Mouse (Mus musculus) myocyte (in vitro differentiated cells): ENCODE measurements around the gene Taar9. TPM values are rescaled to one million over a fixed set of nuclear protein-coding genes. Genes with fewer than 3 reads are reported as not detected.
"Not testable (repeated sequence)": the region's sequence is repeated elsewhere in the genome, so short reads cannot be mapped to it uniquely, and the experiment has no call there.

Experiments
- H3K27me3 ChIP-seq: one replicate; pipeline ENCODE4 v1.6.1; 2011; ENCODE audit not compliant: control insufficient read depth, insufficient read depth, insufficient read length
- H3K36me3 ChIP-seq: one replicate; pipeline ENCODE4 v1.6.1; 2011; ENCODE audit not compliant: control insufficient read depth, insufficient read depth
- H3K4me2 ChIP-seq: one replicate; pipeline ENCODE4 v1.6.1; 2011; ENCODE audit warnings: low read depth, control low read depth
- H3K4me3 ChIP-seq: one replicate; pipeline ENCODE4 v1.5.1; 2011; ENCODE audit warnings: mild to moderate bottlenecking, control low read depth, moderate library complexity
- H3K79me2 ChIP-seq: one replicate; pipeline ENCODE4 v1.6.1; 2011; ENCODE audit not compliant: control insufficient read depth, insufficient read depth
- H3ac ChIP-seq: one replicate; pipeline ENCODE4 v1.6.1; 2011; ENCODE audit not compliant: control insufficient read depth, insufficient read length
- CEBPB ChIP-seq: IDR thresholded peaks from 2 replicates; pipeline ENCODE4 v1.6.1; 2011; ENCODE audit warnings: mild to moderate bottlenecking, moderate library complexity; ENCODE audit not compliant: poor library complexity, insufficient read depth, severe bottlenecking
- E2F4 ChIP-seq: IDR thresholded peaks from one replicate; pipeline ENCODE4 v1.6.1; 2011; ENCODE audit warnings: mild to moderate bottlenecking, control low read depth, moderate library complexity; ENCODE audit not compliant: insufficient read depth
- MAX ChIP-seq: IDR thresholded peaks from one replicate; pipeline ENCODE4 v1.6.1; 2011; ENCODE audit warnings: low read depth, mild to moderate bottlenecking, control low read depth
- MYOD1 ChIP-seq, 3 experiments: IDR thresholded peaks; one replicate each; pipeline ENCODE4 v1.6.1; 2011; ENCODE audit warnings: control low read depth in 2 of 3, low read depth in 2 of 3, mild to moderate bottlenecking in 2 of 3, moderate library complexity in 1 of 3; ENCODE audit not compliant: insufficient read length in 2 of 3, control insufficient read depth in 1 of 3
- MYOG ChIP-seq, 3 experiments: IDR thresholded peaks; one replicate each; pipeline ENCODE4 v1.6.1; 2011; ENCODE audit warnings: control low read depth in 2 of 3, low read depth in 2 of 3, mild to moderate bottlenecking in 2 of 3; ENCODE audit not compliant: insufficient read length in 2 of 3, control insufficient read depth in 1 of 3, insufficient read depth in 1 of 3
- POLR2A ChIP-seq: IDR thresholded peaks from one replicate; pipeline ENCODE4 v1.6.1; 2011; ENCODE audit warnings: low read depth, mild to moderate bottlenecking, control low read depth, moderate library complexity; ENCODE audit not compliant: insufficient read length
- POLR2AphosphoS2 ChIP-seq: IDR thresholded peaks from one replicate; pipeline ENCODE4 v1.6.1; 2011; ENCODE audit warnings: low read depth, control low read depth; ENCODE audit not compliant: insufficient read length
- REST ChIP-seq: IDR thresholded peaks from one replicate; pipeline ENCODE4 v1.6.1; 2011; ENCODE audit warnings: mild to moderate bottlenecking, control low read depth, moderate library complexity; ENCODE audit not compliant: insufficient read depth, insufficient read length
- SRF ChIP-seq: IDR thresholded peaks from one replicate; pipeline ENCODE4 v1.6.1; 2011; ENCODE audit warnings: low read depth; ENCODE audit not compliant: control insufficient read depth, insufficient read length
- TCF12 ChIP-seq: IDR thresholded peaks from one replicate; pipeline ENCODE4 v1.6.1; 2011; ENCODE audit warnings: mild to moderate bottlenecking, control low read depth; ENCODE audit not compliant: poor library complexity, insufficient read depth, severe bottlenecking
- TCF3 ChIP-seq: IDR thresholded peaks from one replicate; pipeline ENCODE4 v1.6.1; 2011; ENCODE audit warnings: low read depth, control low read depth; ENCODE audit not compliant: insufficient read length
- USF1 ChIP-seq: IDR thresholded peaks from one replicate; pipeline ENCODE4 v1.6.1; 2011; ENCODE audit warnings: low read depth, mild to moderate bottlenecking, control low read depth, moderate library complexity
- polyA plus RNA-seq: library from polyadenylated mRNA; unstranded; fragments of >200 nt; fragmentation: generic; extraction: Trizol; gene quantifications from one replicate; pipeline ENCODE4 v1.2.1, GENCODE M21; 2012; ENCODE audit warnings: missing spikeins

Gene Taar9
- polyA plus RNA-seq = not detected

DNA sequence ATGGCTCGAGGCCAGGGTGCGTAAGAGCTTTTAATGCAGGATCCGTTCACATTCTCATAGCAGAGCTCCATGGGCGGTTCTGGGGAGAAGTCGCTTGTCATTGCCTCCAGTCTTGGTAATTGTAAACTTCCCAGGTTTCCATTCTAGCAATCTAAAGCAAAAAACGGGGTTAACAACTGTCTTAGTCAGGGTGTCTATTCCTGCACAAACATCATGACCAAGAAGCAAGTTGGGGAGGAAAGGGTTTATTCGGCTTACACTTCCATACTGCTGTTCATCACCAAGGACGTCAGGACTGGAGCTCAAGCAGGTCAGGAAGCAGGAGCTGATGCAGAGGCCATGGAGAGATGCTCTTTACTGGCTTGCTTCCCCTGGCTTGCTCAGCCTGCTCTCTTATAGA is at the start of gene Taar9:
Gene Taar9, minus strand, starts transcription at position 101 of the 400 bp plus-strand sequence.
- not testable (repeated sequence) for H3K4me3 ChIP-seq, H3K79me2 ChIP-seq, H3ac ChIP-seq

DNA sequence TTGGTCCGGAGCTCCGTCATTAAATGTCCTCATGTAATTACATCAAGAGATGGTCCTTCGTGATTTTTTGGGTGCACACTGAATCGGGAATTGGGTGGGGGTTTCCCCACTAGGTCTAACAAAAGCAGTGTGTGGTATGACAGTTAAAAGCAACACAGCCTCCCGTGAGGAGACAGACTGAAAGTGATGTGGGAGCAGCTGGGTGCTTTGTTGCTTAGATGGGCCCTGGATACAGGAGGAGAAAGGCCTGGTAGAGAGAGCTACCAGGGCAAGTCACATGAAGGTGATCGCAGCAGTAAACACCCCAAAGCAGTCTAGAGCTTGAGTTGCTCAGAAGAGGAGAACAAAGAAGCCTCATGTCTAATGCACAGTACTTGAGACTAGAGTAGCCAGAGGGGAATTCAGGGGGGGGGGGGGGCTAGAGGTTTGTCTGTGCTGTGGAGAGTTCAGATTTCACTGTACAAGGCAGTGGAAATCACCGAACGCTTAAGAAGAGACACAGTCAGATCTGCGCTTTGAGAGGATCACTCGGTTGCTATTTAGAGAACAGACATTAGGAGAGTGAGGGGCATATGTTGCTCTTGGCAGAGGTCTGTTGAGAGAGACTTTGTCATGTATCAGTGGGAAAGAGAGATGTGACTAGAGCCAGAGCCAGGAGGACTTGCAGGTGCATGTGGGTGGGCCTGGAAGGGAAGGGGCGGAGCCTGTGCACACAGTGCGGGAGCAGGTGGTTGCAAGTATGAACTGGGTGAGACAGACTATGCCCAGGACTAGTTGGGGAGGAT is 49.3 kb upstream of the Taar9 start:
- Histone ChIP-seq H3K36me3 (peaks cover 26% of the 10 kb centered on the region), H3K4me2 (no peak overlapping the region)

More for the DNA sequence above, at the start of gene Taar9:
- not testable (repeated sequence) for H3K36me3 ChIP-seq, H3K4me2 ChIP-seq, H3K27me3 ChIP-seq

DNA sequence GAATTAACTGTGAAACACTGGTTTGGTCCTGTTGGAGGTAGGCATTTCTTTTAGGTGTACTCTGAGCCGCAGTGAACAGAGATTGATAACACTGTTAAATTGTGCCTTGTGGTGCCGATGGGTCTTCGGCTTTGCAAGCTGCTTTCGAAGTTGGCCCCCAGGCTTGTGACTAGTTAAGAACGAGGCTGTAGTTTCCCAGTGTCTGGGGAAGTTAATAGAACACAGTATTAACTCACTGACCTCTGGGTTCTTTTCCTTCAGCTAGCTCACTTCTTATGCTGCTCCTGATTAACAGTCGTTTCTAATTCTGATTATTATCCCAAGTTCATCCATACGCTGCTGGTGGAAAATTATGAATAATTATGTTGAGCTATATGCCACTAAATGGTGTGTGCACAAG is 40.8 kb upstream of the Taar9 start:
- Histone ChIP-seq H3K36me3 (peaks cover 10% of the 10 kb centered on the region), H3K4me3 (peak overlapping the region; percentile 44), H3K79me2 (peaks cover 21% of the 10 kb centered on the region), H3ac (peak overlapping the region; percentile 65), H3K4me2 (peak overlapping the region; percentile 84), H3K27me3 (no peaks in the 10 kb centered on the region)
- TF ChIP-seq POLR2A (no peak), TCF3 (no peak), MYOG (IDR thresholded peaks at IDR 0.05; ENCODE audit: control insufficient read depth in 1 of 3, insufficient read depth in 1 of 3, insufficient read length in 2 of 3, low read depth in 2 of 3) (no peak), TCF12 (no peak), REST (no peak), USF1 (no peak), POLR2AphosphoS2 (no peak), MAX (no peak), MYOD1 (IDR thresholded peaks at IDR 0.05; ENCODE audit: control insufficient read depth in 1 of 3, insufficient read length in 2 of 3, low read depth in 2 of 3) (no peak), CEBPB (no peak), SRF (no peak), E2F4 (no peak)

More for the DNA sequence above, 49.3 kb upstream of the Taar9 start:
- H3K4me3 ChIP-seq = no peak overlapping the region
- H3K79me2 ChIP-seq = peaks cover 10% of the 10 kb centered on the region
- H3ac ChIP-seq = no peak overlapping the region
- TF ChIP-seq MYOG (IDR thresholded peaks at IDR 0.05; ENCODE audit: control insufficient read depth in 1 of 3, insufficient read depth in 1 of 3, insufficient read length in 2 of 3, low read depth in 2 of 3) (no peak), USF1 (no peak), MYOD1 (IDR thresholded peaks at IDR 0.05; ENCODE audit: control insufficient read depth in 1 of 3, insufficient read length in 2 of 3, low read depth in 2 of 3) (no peak), POLR2AphosphoS2 (no peak), POLR2A (no peak), SRF (no peak), CEBPB (no peak), TCF3 (no peak), TCF12 (no peak), E2F4 (no peak), REST (no peak), MAX (no peak)
- no peaks in the 10 kb centered on the region for H3K27me3 ChIP-seq

DNA sequence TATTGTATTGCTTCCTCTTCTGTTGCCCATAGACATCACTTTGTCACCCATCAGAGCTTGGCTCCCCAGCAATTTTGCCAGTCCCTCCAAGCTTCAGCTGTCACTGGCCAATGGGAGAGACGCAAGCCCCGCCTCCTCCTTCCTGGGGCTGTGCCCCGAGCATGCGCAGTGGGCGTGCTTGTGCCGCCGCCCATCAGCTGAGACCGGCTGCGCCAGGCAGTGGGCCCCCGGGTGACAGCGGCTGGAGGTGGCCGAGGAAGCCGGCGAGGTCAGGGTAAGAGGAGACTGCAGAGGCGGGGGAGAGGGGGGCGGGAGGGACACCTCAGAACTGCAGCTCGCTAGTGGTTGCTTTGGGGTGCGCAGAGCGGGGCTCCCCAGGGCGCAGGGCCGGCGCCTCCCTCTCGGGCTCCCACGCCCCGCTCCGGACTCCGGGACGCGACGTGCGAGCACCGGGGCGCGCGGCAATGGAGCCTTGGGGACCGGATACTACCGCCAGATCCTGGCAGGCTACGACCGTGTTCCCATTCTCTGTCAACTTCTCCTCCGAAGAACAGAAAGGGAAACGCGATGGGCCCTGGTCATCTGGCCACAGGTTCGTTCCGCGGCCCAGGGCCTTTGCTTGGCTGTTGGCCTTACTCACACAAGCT is 39.9 kb upstream of the Taar9 start, which contains the start of gene Stx7:
Gene Stx7, plus strand, starts transcription at position 168 of the 647 bp plus-strand sequence.
- TF ChIP-seq MAX (no peak), POLR2A (peak; percentile 91), TCF3 (peak; percentile 33), MYOG (IDR thresholded peaks at IDR 0.05; ENCODE audit: control insufficient read depth in 1 of 3, insufficient read depth in 1 of 3, insufficient read length in 2 of 3, low read depth in 2 of 3) (peak; percentile 33 to 82 (median 46)), MYOD1 (IDR thresholded peaks at IDR 0.05; ENCODE audit: control insufficient read depth in 1 of 3, insufficient read length in 2 of 3, low read depth in 2 of 3) (peak in 2 of 3 experiments; percentile 67 to 74), POLR2AphosphoS2 (peak; percentile 93), CEBPB (no peak), TCF12 (no peak)
- H3K27me3 ChIP-seq = no peaks in the 10 kb centered on the region
- H3K36me3 ChIP-seq = peaks cover 10% of the 10 kb centered on the region
- peak within 1 kb of the TSS; percentile 44 for H3K4me3 ChIP-seq
- H3K79me2 ChIP-seq = peaks cover 21% of the 10 kb centered on the region
- H3ac ChIP-seq = peak within 1 kb of the TSS; percentile 65
- H3K4me2 ChIP-seq = peak within 1 kb of the TSS; percentile 84

DNA sequence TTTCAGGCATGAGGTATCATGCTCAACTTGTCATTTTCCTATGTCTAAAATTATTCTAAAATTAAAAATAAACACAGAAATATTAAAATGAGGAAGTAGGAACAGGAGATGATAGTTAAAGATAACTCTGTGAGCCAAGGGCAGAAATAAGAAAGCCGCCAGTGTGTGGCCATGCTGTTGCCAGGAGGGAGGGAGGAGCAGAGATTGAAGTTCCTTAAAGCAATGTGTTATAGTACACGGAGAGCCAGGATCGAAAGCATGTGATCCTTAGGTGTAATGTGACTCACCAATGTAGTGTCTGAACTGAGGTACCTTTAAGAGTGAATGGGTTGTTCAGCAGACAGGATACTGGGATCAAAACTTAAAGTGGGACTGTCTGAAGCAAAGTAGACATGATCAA is 33.4 kb upstream of the Taar9 start:
- Histone ChIP-seq H3K27me3 (peaks cover 16% of the 10 kb centered on the region), H3K4me2 (no peak overlapping the region), H3K36me3 (no peaks in the 10 kb centered on the region), H3K79me2 (no peaks in the 10 kb centered on the region), H3K4me3 (no peak overlapping the region), H3ac (no peak overlapping the region)
- no peak for TF ChIP-seq MAX
- TF ChIP-seq POLR2A = no peak
- TF ChIP-seq E2F4 = no peak
- TF ChIP-seq MYOD1 (IDR thresholded peaks at IDR 0.05; ENCODE audit: control insufficient read depth in 1 of 3, insufficient read length in 2 of 3, low read depth in 2 of 3) = no peak
- TF ChIP-seq CEBPB = no peak
- no peak for TF ChIP-seq SRF
- TF ChIP-seq USF1 = no peak
- no peak for TF ChIP-seq MYOG (IDR thresholded peaks at IDR 0.05; ENCODE audit: control insufficient read depth in 1 of 3, insufficient read depth in 1 of 3, insufficient read length in 2 of 3, low read depth in 2 of 3)
- no peak for TF ChIP-seq POLR2AphosphoS2
- TF ChIP-seq TCF3 = no peak
- TF ChIP-seq REST = no peak
- TF ChIP-seq TCF12 = no peak
